Mouse (Mus musculus) midbrain, embryonic 13.5 days (tissue): Measurements from ENCODE around the gene Smim9. TPM values are rescaled to one million over a fixed set of nuclear protein-coding genes. Genes with fewer than 3 reads are reported as not detected.

Experiments used
- ATAC-seq: fragments of 200-750 bp; cut with Nextera tagmentation; 2 replicates; pipeline ENCODE4 v1.8.0; 2017; ENCODE audit warnings: mild to moderate bottlenecking, moderate TSS enrichment, moderate library complexity
- H3K27ac ChIP-seq: fragments of 300-500 bp; sonication (generic); 2 replicates; pipeline ENCODE4 v1.5.1; 2015; ENCODE audit warnings: inconsistent platforms, mild to moderate bottlenecking, moderate library complexity
- H3K27me3 ChIP-seq: fragments of 300-500 bp; sonication (generic); 2 replicates; pipeline ENCODE4 v1.6.1; 2015; ENCODE audit warnings: mild to moderate bottlenecking, inconsistent platforms
- H3K36me3 ChIP-seq: fragments of 300-500 bp; sonication (generic); 2 replicates; pipeline ENCODE4 v1.6.1; 2015; ENCODE audit warnings: mild to moderate bottlenecking, inconsistent platforms
- H3K4me1 ChIP-seq: fragments of 300-500 bp; sonication (generic); replicated peaks from 2 replicates; pipeline ENCODE4 v1.6.1; 2015; ENCODE audit warnings: inconsistent platforms
- H3K4me2 ChIP-seq: fragments of 300-500 bp; sonication (generic); replicated peaks from 2 replicates; pipeline ENCODE4 v1.6.1; 2015; ENCODE audit warnings: moderate library complexity, mild to moderate bottlenecking, inconsistent platforms
- H3K4me3 ChIP-seq: fragments of 300-500 bp; sonication (generic); replicated peaks from 2 replicates; pipeline ENCODE4 v1.5.1; 2015; ENCODE audit warnings: mild to moderate bottlenecking, inconsistent platforms
- H3K9ac ChIP-seq: fragments of 300-500 bp; sonication (generic); replicated peaks from 2 replicates; pipeline ENCODE4 v1.6.1; 2015; ENCODE audit warnings: mild to moderate bottlenecking, inconsistent platforms
- H3K9me3 ChIP-seq: fragments of 300-500 bp; sonication (generic); 2 replicates; pipeline ENCODE4 v1.6.1; 2016; ENCODE audit warnings: mild to moderate bottlenecking, inconsistent platforms
- WGBS: fragments of 180-500 bp; shearing (Covaris S2); methylation state at CpG from one replicate; pipeline ENCODE4 v1.1.7; 2015; 5-methylcytosine and 5-hydroxymethylcytosine counted together
- polyA plus RNA-seq: library from polyadenylated mRNA; unstranded; fragments of >200 nt; fragmentation: Nextera tagmentation; extraction: Ambion mirVana; gene quantifications from 2 replicates; pipeline ENCODE4 v1.2.1, GENCODE M21; 2015

Smim9 gene
- polyA plus RNA-seq, 1 experiment from 2014 or later, result not detected

DNA sequence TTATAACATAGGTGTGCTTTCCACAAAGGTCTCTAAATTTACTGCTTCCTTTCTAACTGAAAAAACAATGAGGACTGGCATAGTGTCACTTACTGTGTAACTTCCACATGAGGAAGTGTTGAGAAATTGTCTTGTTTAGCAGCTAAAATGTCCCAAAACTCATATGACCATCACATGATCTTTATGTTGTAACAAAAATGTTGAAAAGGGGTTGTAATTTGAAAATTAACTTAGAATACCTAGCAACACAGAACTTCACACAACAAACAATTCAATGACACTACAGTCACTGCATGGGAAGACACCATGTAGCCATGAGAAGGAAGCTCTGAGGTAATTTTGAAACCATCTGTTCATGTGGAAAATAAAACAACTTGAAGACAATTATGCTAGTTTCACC, 36.7 kb downstream of the Smim9 start:
- Histone ChIP-seq H3K9ac (no peak overlapping the region), H3K36me3 (no peaks in the 10 kb centered on the region), H3K27me3 (no peaks in the 10 kb centered on the region), H3K4me3 (no peak overlapping the region), H3K4me1 (no peaks in the 10 kb centered on the region), H3K9me3 (no peaks in the 10 kb centered on the region), H3K27ac (no peak overlapping the region), H3K4me2 (no peak overlapping the region)
- no peak for ATAC-seq

DNA sequence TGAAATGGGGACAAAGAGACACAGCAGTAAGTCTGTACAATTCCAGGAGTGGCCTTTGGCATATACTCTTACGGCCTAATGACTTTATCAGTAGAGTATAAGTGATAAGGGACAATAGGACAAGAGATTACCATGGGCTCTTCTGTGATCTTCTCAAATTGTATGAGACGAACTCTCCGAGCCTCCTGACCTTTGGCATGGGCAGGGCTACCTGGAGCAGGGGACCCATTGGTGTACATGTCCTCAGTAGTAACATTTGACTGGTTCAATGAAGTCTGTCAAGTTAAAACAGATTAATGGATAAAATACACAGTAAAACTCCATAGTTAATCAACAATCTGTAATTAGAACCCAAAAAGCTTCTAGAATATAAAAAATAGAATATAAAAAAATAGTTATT, 38.0 kb downstream of the Smim9 start:
- no peaks in the 10 kb centered on the region for H3K36me3 ChIP-seq
- ATAC-seq, result no peak
- no peaks in the 10 kb centered on the region for H3K4me1 ChIP-seq
- H3K9me3 ChIP-seq, result no peaks in the 10 kb centered on the region
- H3K9ac ChIP-seq, result no peak overlapping the region
- no peak overlapping the region for H3K4me3 ChIP-seq
- 71% methylated on average over 3 of the region's 3 CpGs for WGBS
- H3K27ac ChIP-seq, result no peak overlapping the region
- no peak overlapping the region for H3K4me2 ChIP-seq
- no peaks in the 10 kb centered on the region for H3K27me3 ChIP-seq

DNA sequence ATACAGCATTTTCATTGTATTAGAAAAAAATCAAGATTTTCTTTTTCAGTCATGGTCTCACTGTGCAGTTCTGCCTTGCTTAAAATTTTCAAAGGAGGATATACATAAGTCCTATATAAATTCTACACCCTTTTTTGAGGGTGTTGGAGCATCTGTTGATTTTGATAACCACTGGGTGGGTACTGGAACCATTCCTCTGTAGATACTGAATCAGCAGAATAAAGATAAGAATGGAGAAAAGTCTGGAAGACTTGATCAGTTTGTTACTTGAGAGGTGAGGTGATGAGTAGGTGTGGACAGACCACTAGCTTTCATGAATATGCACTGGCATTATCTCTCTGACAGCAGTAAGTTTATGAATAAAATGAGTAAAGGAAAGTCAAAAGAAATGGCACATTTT, 48.0 kb downstream of the Smim9 start:
- Histone ChIP-seq H3K36me3 (peaks cover 3% of the 10 kb centered on the region; the same call in 1 of the 2 replicates), H3K9ac (no peak overlapping the region), H3K4me1 (no peaks in the 10 kb centered on the region), H3K27me3 (no peaks in the 10 kb centered on the region), H3K27ac (no peak overlapping the region), H3K4me3 (no peak overlapping the region), H3K4me2 (no peak overlapping the region), H3K9me3 (no peaks in the 10 kb centered on the region)
- no peak for ATAC-seq

- no peak overlapping the region for H3K4me2 ChIP-seq
- H3K27me3 ChIP-seq, result no peaks in the 10 kb centered on the region
- no peak overlapping the region for H3K9ac ChIP-seq
- H3K36me3 ChIP-seq, result peaks cover 40% of the 10 kb centered on the region
- H3K27ac ChIP-seq, result no peak overlapping the region
- WGBS, result 91% methylated on average over 6 of the region's 6 CpGs
- H3K4me3 ChIP-seq, result no peak overlapping the region
- ATAC-seq, result no peak
- H3K4me1 ChIP-seq, result peaks cover 3% of the 10 kb centered on the region; the same call in 1 of the 2 replicates
- no peaks in the 10 kb centered on the region for H3K9me3 ChIP-seq
Measured at GRCm38 (mm10) chrX:75102293-75102692, 61.3 kb downstream of the Smim9 start.

DNA sequence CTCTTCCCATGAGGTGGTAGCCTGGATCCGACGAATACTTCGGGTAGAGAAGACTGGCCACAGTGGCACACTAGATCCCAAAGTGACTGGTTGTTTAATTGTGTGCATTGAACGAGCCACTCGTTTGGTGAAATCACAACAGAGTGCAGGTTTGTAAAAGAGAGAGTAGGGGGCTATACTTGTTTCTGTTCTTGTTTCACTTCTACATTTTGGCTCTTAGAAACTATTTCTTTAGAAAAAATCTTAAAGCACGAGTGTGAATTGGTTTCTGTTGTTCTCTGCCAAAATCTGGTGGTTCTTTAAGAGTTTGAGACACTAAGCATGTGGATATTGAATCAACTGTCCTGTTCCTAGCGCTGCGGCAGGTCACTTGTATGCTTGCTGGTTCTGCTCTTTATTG, 64.8 kb downstream of the Smim9 start:
- Histone ChIP-seq H3K27me3 (no peaks in the 10 kb centered on the region), H3K36me3 (peaks cover 13% of the 10 kb centered on the region), H3K9me3 (no peaks in the 10 kb centered on the region), H3K4me1 (peaks cover 8% of the 10 kb centered on the region), H3K27ac (no peak overlapping the region), H3K4me3 (no peak overlapping the region), H3K9ac (no peak overlapping the region), H3K4me2 (no peak overlapping the region)
- 92% methylated on average over 8 of the region's 8 CpGs for WGBS
- no peak for ATAC-seq

GRCm38 (mm10) chrX:75096163-75096770, 67.3 kb downstream of the Smim9 start:
- 0 out of 2 replicates have a peak, but pooled peaks cover 5% of the 10 kb centered on the region for H3K36me3 ChIP-seq
- H3K9me3 ChIP-seq, result no peaks in the 10 kb centered on the region
- no peaks in the 10 kb centered on the region for H3K27me3 ChIP-seq
- 23% methylated on average over 23 of the region's 23 CpGs for WGBS
- H3K27ac ChIP-seq, result peak overlapping the region; percentile 69
- no peak for ATAC-seq
- H3K9ac ChIP-seq, result peak overlapping the region; percentile 61
- peak overlapping the region; percentile 57 for H3K4me2 ChIP-seq
- H3K4me3 ChIP-seq, result peak overlapping the region; percentile 57
- H3K4me1 ChIP-seq, result peaks cover 8% of the 10 kb centered on the region

Other genes starting within 250 kb of the Smim9 start
- 1.2 and 1.7 TPM in 2 replicates for gene Gab3, start 78.3 kb downstream of the Smim9 start, polyA plus RNA-seq
- gene Dkc1, start 67.9 kb downstream of the Smim9 start, polyA plus RNA-seq, result 84.7 and 101 TPM in 2 replicates
- 16.1 and 18.5 TPM in 2 replicates for gene Mpp1, start 32.8 kb downstream of the Smim9 start, polyA plus RNA-seq
- gene Fundc2, start 218.6 kb upstream of the Smim9 start, polyA plus RNA-seq, result 34.9 and 40.0 TPM in 2 replicates
- 1.5 and 2.7 TPM in 2 replicates for gene F8, start 218.8 kb upstream of the Smim9 start, polyA plus RNA-seq